Mouse (Mus musculus): ENCODE measurements around the gene Tmem52.

- TF ChIP-seq CTCF (IDR thresholded peaks at IDR 0.05; ENCODE audit: low read depth) (no peak), EP300 (optimal IDR thresholded peaks at IDR 0.05) (no peak)
These were observed 40.5 kb upstream of the Tmem52 start for GRCm38 (mm10) chr4:155428442-155428841.

Measured in stomach, postnatal 0 days (tissue).